Comparison of ENCODE assay signal across 14 mouse cellular contexts in genomic region chr13:19612348-19612747, GRCm38 (mm10). TPM values are rescaled to one million over a fixed set of nuclear protein-coding genes. Genes with fewer than 3 reads are reported as not detected.
DNase-seq lines count a peak whose midpoint lies in the region; ATAC-seq and TF ChIP-seq lines count a peak whose summit lies in the region.
"Had no signal": no experiment of that assay in that cellular context is flagged by ENCODE, and none has a peak within 500 bp of the region (broad histone marks: within the 10 kb centered on the region; RNA-seq: fewer than 3 reads in every experiment).

No protein-coding gene starts in this region.

- no peaks in the 10 kb centered on the region for H3K9me3 ChIP-seq in hindbrain, embryonic 12.5 days (replicated peaks)
- H3K9me3 ChIP-seq in hindbrain, embryonic 13.5 days, result no peaks in the 10 kb centered on the region
- no peaks in the 10 kb centered on the region for H3K9me3 ChIP-seq in MEL (replicated peaks; ENCODE audit: insufficient read depth, low read length)
- H3K9me3 ChIP-seq: limb, embryonic 12.5 days had no signal

- no peak for TF ChIP-seq RAD21 in MEL (IDR thresholded peaks at IDR 0.05; ENCODE audit: low read depth, low read length)

- no peaks in the 10 kb centered on the region for H3K79me2 ChIP-seq in MEL (ENCODE audit: control insufficient read depth, insufficient read depth, low read length, poor library complexity)

- H3K4me1 ChIP-seq in hindbrain, embryonic 12.5 days, result peaks cover 9% of the 10 kb centered on the region
- peaks cover 10% of the 10 kb centered on the region; the same call in 1 of the 2 replicates for H3K4me1 ChIP-seq in hindbrain, embryonic 13.5 days (replicated peaks)
- H3K4me1 ChIP-seq in MEL (ENCODE audit: control insufficient read depth in 1 of 2, insufficient read depth in 2 of 2, low read length in 2 of 2), result peaks cover 0 to 3% of the 10 kb centered on the region in 2 experiments; a peak in 2 of 4 replicates
- H3K4me1 ChIP-seq: limb, embryonic 12.5 days had no signal

- no peak for TF ChIP-seq CTCF in MEL (IDR thresholded peaks at IDR 0.05 in 2 of 3, conservative IDR thresholded peaks at IDR 0.05 in 1 of 3; ENCODE audit: control insufficient read depth in 1 of 3, insufficient read depth in 1 of 3, low read depth in 2 of 3, low read length in 3 of 3, poor library complexity in 1 of 3, severe bottlenecking in 1 of 3)
- no peak for TF ChIP-seq CTCF in layer of hippocampus, adult 2 months (conservative IDR thresholded peaks at IDR 0.05)

- H3K9ac ChIP-seq in hindbrain, embryonic 12.5 days, result no peak overlapping the region
- no peak overlapping the region for H3K9ac ChIP-seq in hindbrain, embryonic 13.5 days
- H3K9ac ChIP-seq in MEL (ENCODE audit: control insufficient read depth, low read depth, low read length, poor library complexity, severe bottlenecking), result no peak overlapping the region
- H3K9ac ChIP-seq: limb, embryonic 12.5 days had no signal

- ATAC-seq in hindbrain, embryonic 12.5 days (ENCODE audit: low FRiP score), result peak; percentile 72
- no peak for ATAC-seq in hindbrain, embryonic 13.5 days (ENCODE audit: low FRiP score)
- no peak for ATAC-seq in megakaryocyte-erythroid progenitor cell, adult 5-6 weeks (replicated peaks; ENCODE audit: low FRiP score, low TSS enrichment, poor library complexity, severe bottlenecking)
- ATAC-seq: inflammation-experienced regulatory T-cells, adult 6 months had no signal

- H3K27ac ChIP-seq in hindbrain, embryonic 12.5 days, result no peak overlapping the region
- no peak overlapping the region for H3K27ac ChIP-seq in hindbrain, embryonic 13.5 days
- H3K27ac ChIP-seq in MEL (ENCODE audit: control insufficient read depth, low read depth, low read length), result no peak overlapping the region
- no peak overlapping the region for H3K27ac ChIP-seq in layer of hippocampus, adult 2 months
- H3K27ac ChIP-seq: limb, embryonic 12.5 days had no signal

- DNase-seq in MEL (ENCODE audit: low read depth, low spot score) (peak; percentile 70), R1 (ENCODE audit: low read depth, low spot score) (peak; percentile 59)
- peak; percentile 51 for DNase-seq in mesoderm, embryonic 11.5 days (ENCODE audit: low read depth, low spot score)
- no peak for DNase-seq in layer of hippocampus, adult 2 months (ENCODE audit: low spot score in 2 of 2)
- DNase-seq: heart, adult 11 months; kidney, postnatal 4 days; lung, postnatal 36 days; thymus, postnatal 25 days had no signal

- H3K4me2 ChIP-seq in hindbrain, embryonic 12.5 days (replicated peaks), result no peak overlapping the region
- H3K4me2 ChIP-seq in hindbrain, embryonic 13.5 days, result no peak overlapping the region
- H3K4me2 ChIP-seq: limb, embryonic 12.5 days had no signal

- 36% methylated on average over 1 of the region's 1 CpGs for WGBS in hindbrain, embryonic 12.5 days
- 23% methylated on average over 1 of the region's 1 CpGs for WGBS in hindbrain, embryonic 13.5 days

- H3K36me3 ChIP-seq in hindbrain, embryonic 12.5 days, result no peaks in the 10 kb centered on the region
- H3K36me3 ChIP-seq in hindbrain, embryonic 13.5 days, result no peaks in the 10 kb centered on the region
- peaks cover 0 to 11% of the 10 kb centered on the region in 2 experiments; a peak in 2 of 4 replicates for H3K36me3 ChIP-seq in MEL (ENCODE audit: control insufficient read depth in 1 of 2, insufficient read depth in 2 of 2, low read length in 2 of 2)
- H3K36me3 ChIP-seq: limb, embryonic 12.5 days had no signal

- no peak overlapping the region for H3K4me3 ChIP-seq in hindbrain, embryonic 12.5 days
- no peak overlapping the region for H3K4me3 ChIP-seq in hindbrain, embryonic 13.5 days
- H3K4me3 ChIP-seq in MEL (ENCODE audit: control insufficient read depth in 1 of 2, insufficient read depth in 1 of 2, low read depth in 2 of 2, low read length in 2 of 2), result no peak overlapping the region
- H3K4me3 ChIP-seq in layer of hippocampus, adult 2 months, result no peak overlapping the region
- H3K4me3 ChIP-seq: erythroblast, embryonic 14.5 days; limb, embryonic 12.5 days had no signal

- no peak for TF ChIP-seq POLR2A in MEL (IDR thresholded peaks at IDR 0.05; ENCODE audit: control insufficient read depth in 1 of 2, insufficient read depth in 1 of 2, low read depth in 1 of 2, low read length in 2 of 2, poor library complexity in 1 of 2)

- no peak for TF ChIP-seq EP300 in MEL (IDR thresholded peaks at IDR 0.05; ENCODE audit: low read depth in 1 of 2, low read length in 2 of 2)

- no peaks in the 10 kb centered on the region for H3K27me3 ChIP-seq in hindbrain, embryonic 12.5 days
- no peaks in the 10 kb centered on the region for H3K27me3 ChIP-seq in hindbrain, embryonic 13.5 days
- no peaks in the 10 kb centered on the region for H3K27me3 ChIP-seq in MEL (ENCODE audit: control insufficient read depth in 1 of 2, insufficient read depth in 2 of 2, low read length in 2 of 2)
- H3K27me3 ChIP-seq: limb, embryonic 12.5 days had no signal

TF ChIP-seq in MEL, 35 proteins besides CTCF, POLR2A, EP300 and RAD21:
- no peak for TF ChIP-seq TBP (IDR thresholded peaks at IDR 0.05; ENCODE audit: low read depth, low read length)
- no peak for TF ChIP-seq MYB (IDR thresholded peaks at IDR 0.05; ENCODE audit: low read depth, low read length)
- no peak for TF ChIP-seq ETS1 (IDR thresholded peaks at IDR 0.05; ENCODE audit: low read depth, low read length)
- no peak for TF ChIP-seq ELF1 (IDR thresholded peaks at IDR 0.05; ENCODE audit: low read depth, low read length)
- no peak for TF ChIP-seq JUND (IDR thresholded peaks at IDR 0.05; ENCODE audit: low read depth, low read length)
- TF ChIP-seq MYC (IDR thresholded peaks at IDR 0.05; ENCODE audit: low read depth, low read length), result no peak
- no peak for TF ChIP-seq ZC3H11A (IDR thresholded peaks at IDR 0.05; ENCODE audit: low read depth, low read length)
- TF ChIP-seq SMC3 (IDR thresholded peaks at IDR 0.05; ENCODE audit: low read depth, low read length), result no peak
- TF ChIP-seq CHD1 (IDR thresholded peaks at IDR 0.05; ENCODE audit: low read depth, low read length), result no peak
- no peak for TF ChIP-seq ZNF384 (IDR thresholded peaks at IDR 0.05; ENCODE audit: low read depth, low read length)
- no peak for TF ChIP-seq E2F4 (IDR thresholded peaks at IDR 0.05; ENCODE audit: borderline replicate concordance, low read depth, low read length)
- no peak for TF ChIP-seq MEF2A (IDR thresholded peaks at IDR 0.05; ENCODE audit: extremely low read depth, insufficient replicate concordance, low read depth, low read length, poor library complexity, severe bottlenecking)
- TF ChIP-seq ZKSCAN1 (IDR thresholded peaks at IDR 0.05; ENCODE audit: low read depth, low read length), result no peak
- no peak for TF ChIP-seq MAX (IDR thresholded peaks at IDR 0.05; ENCODE audit: low read length)
- no peak for TF ChIP-seq USF1 (IDR thresholded peaks at IDR 0.05; ENCODE audit: low read depth, low read length)
- TF ChIP-seq MXI1 (IDR thresholded peaks at IDR 0.05; ENCODE audit: low read depth, low read length), result no peak
- TF ChIP-seq NRF1 (IDR thresholded peaks at IDR 0.05; ENCODE audit: insufficient read depth, low read depth, low read length, poor library complexity, severe bottlenecking), result no peak
- no peak for TF ChIP-seq KAT2A (conservative IDR thresholded peaks at IDR 0.05; ENCODE audit: low read depth, low read length)
- TF ChIP-seq BHLHE40 (IDR thresholded peaks at IDR 0.05; ENCODE audit: borderline replicate concordance, low read depth, low read length), result no peak

RNA-seq across cellular contexts. Expression of gene Epdr1, which starts 7.4 kb away (rescaled TPM):
- 17.7 and 19.5 TPM in 2 replicates for polyA plus RNA-seq in hindbrain, embryonic 12.5 days (2016; fragmentation: Nextera tagmentation; extraction: Ambion mirVana)
- 17.0 and 18.5 TPM in 2 replicates for polyA plus RNA-seq in hindbrain, embryonic 13.5 days (2015; fragmentation: Nextera tagmentation; extraction: Ambion mirVana)
- total RNA-seq in MEL (2012; rRNA removed), result not detected in 2 replicates
- not detected for polyA plus RNA-seq in MEL (2012; ENCODE audit: insufficient read depth in 1 of 2, insufficient read length in 2 of 2, low read depth in 1 of 2, low replicate concordance in 2 of 2, missing spikeins in 1 of 2)
- total RNA-seq in layer of hippocampus, adult 2 months (2021), result 100 to 1,000 TPM; 113 to 117 TPM
- total RNA-seq in megakaryocyte-erythroid progenitor cell, adult 5-6 weeks (2014; fragmentation: Nextera tagmentation), result 68.9 and 85.9 TPM in 2 replicates
- 47.4 and 53.6 TPM in 2 replicates for total RNA-seq in megakaryocyte-erythroid progenitor cell, adult 5-6 weeks (2017)

RNA-seq across cellular contexts. Expression of gene Sfrp4, which starts 10.6 kb away (rescaled TPM):
- polyA plus RNA-seq in hindbrain, embryonic 12.5 days (2016; fragmentation: Nextera tagmentation; extraction: Ambion mirVana), result 1.2 and 1.4 TPM in 2 replicates
- 2.0 and 2.2 TPM in 2 replicates for polyA plus RNA-seq in hindbrain, embryonic 13.5 days (2015; fragmentation: Nextera tagmentation; extraction: Ambion mirVana)
- total RNA-seq in MEL (2012; rRNA removed), result 0.19 and 0.33 TPM in 2 replicates
- polyA plus RNA-seq in MEL (2012; ENCODE audit: insufficient read depth in 1 of 2, insufficient read length in 2 of 2, low read depth in 1 of 2, low replicate concordance in 2 of 2, missing spikeins in 1 of 2), result not detected
- total RNA-seq in layer of hippocampus, adult 2 months (2021), result 1 to 10 TPM; 2.1 to 2.7 TPM
- 7.3 and 8.3 TPM in 2 replicates for total RNA-seq in megakaryocyte-erythroid progenitor cell, adult 5-6 weeks (2014; fragmentation: Nextera tagmentation)
- 2.3 and 2.4 TPM in 2 replicates for total RNA-seq in megakaryocyte-erythroid progenitor cell, adult 5-6 weeks (2017)
- polyA plus RNA-seq: erythroblast, embryonic 14.5 days; inflammation-experienced regulatory T-cells, adult 6 months had no signal

Comparison
In these comparisons a context has a peak if more than half of its experiments do, and no peak if none do; other contexts are left out.
1. DNase-seq: peak in MEL (single experiment), R1 (single experiment) and mesoderm, embryonic 11.5 days (single experiment); none in layer of hippocampus, adult 2 months (0 of 2).
2. RNA of gene Epdr1, which starts 7.4 kb away (total RNA-seq): 113 to 117 TPM in layer of hippocampus, adult 2 months and 47.4 to 85.9 TPM in megakaryocyte-erythroid progenitor cell, adult 5-6 weeks; not detected in MEL; every median in the first group is over 10 times any median in the second.